Mouse (Mus musculus) bone marrow, adult 2 months (tissue): ENCODE results near the gene Sipa1l2. TPM values are rescaled to one million over a fixed set of nuclear protein-coding genes. Genes with fewer than 3 reads are reported as not detected.

Source experiments
- H3K27ac ChIP-seq: fragments of 200-500 bp; 2 replicates; pipeline ENCODE4 v1.5.1; 2012; ENCODE audit warnings: low read depth, mild to moderate bottlenecking, control low read depth, inconsistent platforms, low read length; ENCODE audit not compliant: control insufficient read depth, poor library complexity, insufficient read depth
- H3K4me1 ChIP-seq: fragments of 200-500 bp; 2 replicates; pipeline ENCODE4 v1.6.1; 2011; ENCODE audit warnings: low read length; ENCODE audit not compliant: control insufficient read depth, insufficient read depth
- H3K4me3 ChIP-seq: fragments of 200-500 bp; replicated peaks from 2 replicates; pipeline ENCODE3; 2011; ENCODE audit warnings: mild to moderate bottlenecking, low read depth, low read length, control low read depth; ENCODE audit not compliant: control insufficient read depth
- CTCF ChIP-seq: fragments of 200-500 bp; IDR thresholded peaks from 2 replicates; pipeline ENCODE4 v1.5.1; 2011; ENCODE audit warnings: low read length, control low read depth; ENCODE audit not compliant: control insufficient read depth, insufficient read depth
- POLR2A ChIP-seq: fragments of 200-500 bp; IDR thresholded peaks from 2 replicates; pipeline ENCODE4 v1.6.1; 2011; ENCODE audit warnings: low read depth, mild to moderate bottlenecking, control low read depth, low read length, borderline replicate concordance; ENCODE audit not compliant: control insufficient read depth
- WGBS: fragments of 180-500 bp; shearing (Covaris S2); methylation state at CpG from one replicate; pipeline ENCODE4 v1.1.7; 2018; 5-methylcytosine and 5-hydroxymethylcytosine counted together
- polyA plus RNA-seq: library from polyadenylated mRNA; stranded (reverse); fragments of >200 nt; gene quantifications from 2 replicates; pipeline ENCODE4 v1.2.4, GENCODE M21; 2011; ENCODE audit warnings: low replicate concordance; ENCODE audit not compliant: missing spikeins, insufficient read depth, insufficient read length

The Sipa1l2 gene
- polyA plus RNA-seq, 1 experiment, result 6.7 TPM

- TF ChIP-seq POLR2A, result no peak
- no peak for TF ChIP-seq CTCF
- H3K27ac ChIP-seq, result no peak overlapping the region
- H3K4me1 ChIP-seq, result no peaks in the 10 kb centered on the region
- WGBS, result 87% methylated on average over 16 of the region's 16 CpGs
- H3K4me3 ChIP-seq, result no peak overlapping the region
Observed at GRCm38 (mm10) chr8:125444457-125445224, 125.0 kb downstream of the Sipa1l2 start.

GRCm38 (mm10) chr8:125435320-125436100, 134.1 kb downstream of the Sipa1l2 start:
- no peaks in the 10 kb centered on the region for H3K4me1 ChIP-seq
- no peak overlapping the region for H3K27ac ChIP-seq
- 82% methylated on average over 7 of the region's 7 CpGs for WGBS
- H3K4me3 ChIP-seq, result no peak overlapping the region
- no peak for TF ChIP-seq CTCF
- no peak for TF ChIP-seq POLR2A

GRCm38 (mm10) chr8:125434151-125434550, 135.5 kb downstream of the Sipa1l2 start:
- WGBS, result 20% methylated on average over 8 of the region's 8 CpGs
- Histone ChIP-seq H3K27ac (no peak overlapping the region), H3K4me3 (no peak overlapping the region), H3K4me1 (no peaks in the 10 kb centered on the region)
- TF ChIP-seq POLR2A (no peak), CTCF (no peak)

DNA sequence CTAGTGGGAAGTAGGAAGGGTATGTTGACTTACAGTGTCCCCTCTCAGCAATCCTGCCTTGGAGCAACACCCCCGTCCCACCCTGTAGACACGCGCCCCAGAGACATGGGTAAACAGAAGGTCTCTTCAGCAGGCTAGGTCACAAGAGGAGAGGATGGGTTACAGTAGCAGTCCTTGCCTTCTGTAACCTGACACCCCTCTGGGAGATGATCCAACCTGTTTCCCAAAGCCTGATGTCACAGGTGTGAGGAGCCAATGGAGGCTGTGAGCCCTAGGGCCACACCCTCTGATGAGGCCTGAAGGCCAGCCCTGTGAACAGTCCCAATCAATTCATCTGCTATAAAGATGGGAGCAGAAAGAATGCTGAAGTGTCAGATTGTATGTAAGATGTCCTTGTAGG, 138.3 kb downstream of the Sipa1l2 start:
- Histone ChIP-seq H3K4me1 (no peaks in the 10 kb centered on the region), H3K27ac (no peak overlapping the region), H3K4me3 (no peak overlapping the region)
- WGBS, result 92% methylated on average over 3 of the region's 3 CpGs
- TF ChIP-seq POLR2A, result no peak
- TF ChIP-seq CTCF, result no peak

DNA sequence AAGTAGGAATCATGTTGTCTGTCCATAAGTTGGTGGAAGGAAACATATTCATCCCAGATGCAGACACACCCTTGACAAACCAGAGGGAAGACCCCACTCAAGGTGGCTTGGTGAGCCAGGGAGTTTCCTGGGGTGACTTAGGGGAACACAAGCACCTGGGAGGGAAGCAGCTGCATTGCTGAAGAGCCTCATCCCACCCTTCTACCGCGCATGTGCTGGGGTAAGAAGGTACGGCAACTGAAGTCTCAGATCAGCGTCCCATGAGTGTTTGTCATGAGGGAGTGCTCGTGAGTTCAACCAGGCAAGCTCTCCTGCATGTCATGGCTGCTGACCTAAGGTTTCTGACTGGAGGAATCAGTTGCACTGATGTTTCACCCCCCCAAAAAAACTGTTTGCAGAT, 138.8 kb downstream of the Sipa1l2 start:
- Histone ChIP-seq H3K27ac (no peak overlapping the region), H3K4me3 (no peak overlapping the region), H3K4me1 (no peaks in the 10 kb centered on the region)
- WGBS, result 87% methylated on average over 5 of the region's 5 CpGs
- no peak for TF ChIP-seq CTCF
- TF ChIP-seq POLR2A, result no peak

- Histone ChIP-seq H3K27ac (no peak overlapping the region), H3K4me1 (no peaks in the 10 kb centered on the region), H3K4me3 (no peak overlapping the region)
- 77% methylated on average over 8 of the region's 8 CpGs for WGBS
- no peak for TF ChIP-seq CTCF
- no peak for TF ChIP-seq POLR2A
Observed at GRCm38 (mm10) chr8:125428979-125429690, 140.5 kb downstream of the Sipa1l2 start.

DNA sequence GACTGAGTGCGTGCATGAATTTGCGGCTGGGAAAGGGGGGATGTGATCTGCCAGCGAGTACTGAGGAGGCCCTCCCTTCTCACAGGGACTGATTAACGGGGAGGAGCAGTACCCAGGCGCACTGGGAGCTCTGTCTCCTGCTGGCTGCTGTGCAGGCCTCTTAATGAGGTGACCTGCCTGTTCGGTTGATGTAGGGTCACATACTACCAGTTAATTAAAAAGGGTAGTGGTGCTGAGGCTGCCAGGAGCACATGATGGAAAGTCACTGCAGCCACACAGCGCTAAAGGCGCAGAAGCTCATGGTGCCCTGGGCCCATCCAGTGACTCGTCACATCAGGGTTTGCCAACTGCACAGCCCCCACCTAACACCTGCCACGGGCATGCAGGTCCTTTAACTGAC, 145.7 kb downstream of the Sipa1l2 start:
- no peaks in the 10 kb centered on the region for H3K4me1 ChIP-seq
- TF ChIP-seq CTCF (no peak), POLR2A (no peak)
- no peak overlapping the region for H3K4me3 ChIP-seq
- H3K27ac ChIP-seq, result no peak overlapping the region
- WGBS, result 76% methylated on average over 10 of the region's 10 CpGs

DNA sequence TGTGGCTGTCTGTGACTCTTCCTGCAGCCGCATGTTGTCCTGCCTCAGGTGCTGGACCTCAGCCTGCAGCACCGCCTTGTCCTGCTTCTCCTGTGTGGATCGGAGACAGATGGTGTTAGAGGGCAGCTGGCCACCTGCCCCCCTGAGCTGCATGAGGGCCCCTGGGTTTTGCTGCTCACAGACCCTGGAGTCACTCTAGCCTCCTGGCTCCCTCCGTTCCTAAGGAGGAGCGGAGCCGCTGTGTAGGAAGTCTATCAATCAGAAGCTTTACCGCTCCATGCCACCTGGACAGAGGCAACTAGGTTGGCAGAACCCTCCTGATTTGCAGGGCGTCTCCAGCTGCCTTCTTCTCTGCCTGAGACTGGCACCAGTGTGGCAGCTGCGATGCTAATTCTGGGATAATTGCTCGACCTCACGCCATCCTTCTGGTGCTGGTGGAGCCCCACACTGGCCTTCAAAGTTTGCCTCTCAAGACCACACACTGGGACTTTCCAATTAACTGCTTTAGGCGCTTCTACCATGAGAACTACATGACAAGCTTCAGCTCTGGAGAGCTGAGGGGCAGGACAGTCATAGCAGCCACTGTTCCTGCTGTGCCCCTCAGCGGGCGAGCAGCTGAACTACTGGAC, 150.3 kb downstream of the Sipa1l2 start:
- no peak overlapping the region for H3K4me3 ChIP-seq
- 89% methylated on average over 14 of the region's 14 CpGs for WGBS
- TF ChIP-seq POLR2A, result no peak
- no peak for TF ChIP-seq CTCF
- H3K27ac ChIP-seq, result no peak overlapping the region
- no peaks in the 10 kb centered on the region for H3K4me1 ChIP-seq
